11 mouse cellular contexts compared by ENCODE assay signal in genomic region chr13:69538327-69538726, GRCm38 (mm10). TPM values are rescaled to one million over a fixed set of nuclear protein-coding genes. Genes with fewer than 3 reads are reported as not detected.
DNase-seq lines count a peak whose midpoint lies in the region; ATAC-seq lines count a peak whose summit lies in the region.
"Had no signal": no experiment of that assay in that cellular context is flagged by ENCODE, and none has a peak within 500 bp of the region (broad histone marks: within the 10 kb centered on the region; RNA-seq: fewer than 3 reads in every experiment).

No protein-coding gene starts in this region.

- H3K4me3 ChIP-seq in hindbrain, embryonic 13.5 days, result no peak overlapping the region
- no peak overlapping the region for H3K4me3 ChIP-seq in hindbrain, embryonic 16.5 days (ENCODE audit: low read length)
- H3K4me3 ChIP-seq in limb, embryonic 12.5 days (replicated peaks), result no peak overlapping the region
- H3K4me3 ChIP-seq: kidney, embryonic 15.5 days; midbrain, embryonic 12.5 days had no signal

- 36% methylated on average over 4 of the region's 4 CpGs for WGBS in hindbrain, embryonic 13.5 days
- WGBS in hindbrain, embryonic 16.5 days, result 31% methylated on average over 4 of the region's 4 CpGs
- 20% methylated on average over 4 of the region's 4 CpGs for WGBS in limb, embryonic 12.5 days

- H3K36me3 ChIP-seq in hindbrain, embryonic 13.5 days, result no peaks in the 10 kb centered on the region
- H3K36me3 ChIP-seq in hindbrain, embryonic 16.5 days (ENCODE audit: control insufficient read depth, insufficient read depth, low read length), result no peaks in the 10 kb centered on the region
- no peaks in the 10 kb centered on the region for H3K36me3 ChIP-seq in limb, embryonic 12.5 days
- H3K36me3 ChIP-seq: kidney, embryonic 15.5 days; midbrain, embryonic 12.5 days had no signal

- peaks cover 52% of the 10 kb centered on the region for H3K4me1 ChIP-seq in hindbrain, embryonic 13.5 days (replicated peaks)
- H3K4me1 ChIP-seq in hindbrain, embryonic 16.5 days (ENCODE audit: control insufficient read depth, insufficient read depth, low read depth, low read length), result peaks cover 13% of the 10 kb centered on the region
- H3K4me1 ChIP-seq in limb, embryonic 12.5 days (replicated peaks), result peaks cover 37% of the 10 kb centered on the region

- no peak overlapping the region for H3K4me2 ChIP-seq in hindbrain, embryonic 13.5 days
- no peak overlapping the region for H3K4me2 ChIP-seq in hindbrain, embryonic 16.5 days (ENCODE audit: low read length)
- 0 out of 2 replicates have a peak overlapping the region, but pooled peaks have one; percentile 10 for H3K4me2 ChIP-seq in limb, embryonic 12.5 days
- H3K4me2 ChIP-seq: kidney, embryonic 15.5 days; midbrain, embryonic 12.5 days had no signal

- peak; percentile 60 for DNase-seq in ZHBTc4 (ENCODE audit: low read depth, low spot score)
- peak; percentile 29 for DNase-seq in c-Kit-positive CD71-positive TER-119-negative erythroid progenitor cells, embryonic 14.5 days (ENCODE audit: low read depth)
- no peak for DNase-seq in spleen, adult 18-20 months
- DNase-seq in layer of hippocampus, postnatal 25 days (ENCODE audit: extremely low spot score in 1 of 2, low spot score in 1 of 2), result no peak
- DNase-seq in left cerebral cortex, postnatal 4 days, result no peak
- DNase-seq: cerebellum, postnatal 25 days had no signal

- ATAC-seq in hindbrain, embryonic 13.5 days (ENCODE audit: low FRiP score), result no peak
- ATAC-seq in hindbrain, embryonic 16.5 days, result no peak
- no peak for ATAC-seq in limb, embryonic 12.5 days (ENCODE audit: insufficient number of reproducible peaks, insufficient read depth, low FRiP score, low TSS enrichment, low read depth)

- H3K9me3 ChIP-seq in hindbrain, embryonic 13.5 days, result no peaks in the 10 kb centered on the region
- no peaks in the 10 kb centered on the region for H3K9me3 ChIP-seq in hindbrain, embryonic 16.5 days (ENCODE audit: control insufficient read depth, low read length)
- H3K9me3 ChIP-seq in limb, embryonic 12.5 days, result no peaks in the 10 kb centered on the region
- H3K9me3 ChIP-seq: kidney, embryonic 15.5 days; midbrain, embryonic 12.5 days had no signal

- H3K27me3 ChIP-seq in hindbrain, embryonic 13.5 days, result no peaks in the 10 kb centered on the region
- no peaks in the 10 kb centered on the region for H3K27me3 ChIP-seq in hindbrain, embryonic 16.5 days (replicated peaks; ENCODE audit: control insufficient read depth, insufficient read depth, low read length)
- no peaks in the 10 kb centered on the region for H3K27me3 ChIP-seq in limb, embryonic 12.5 days
- H3K27me3 ChIP-seq: kidney, embryonic 15.5 days had no signal

- intact Hi-C loops in left cerebral cortex, postnatal 4 days (cut with DNase I), result no loop called here

- 0 out of 2 replicates have a peak overlapping the region, but pooled peaks have one; percentile 8 for H3K9ac ChIP-seq in hindbrain, embryonic 13.5 days
- no peak overlapping the region for H3K9ac ChIP-seq in hindbrain, embryonic 16.5 days (ENCODE audit: low read depth, low read length)
- no peak overlapping the region for H3K9ac ChIP-seq in limb, embryonic 12.5 days (replicated peaks)
- H3K9ac ChIP-seq: kidney, embryonic 15.5 days; midbrain, embryonic 12.5 days had no signal

- peak overlapping the region; percentile 58; the same call in 1 of the 2 replicates for H3K27ac ChIP-seq in hindbrain, embryonic 13.5 days
- H3K27ac ChIP-seq in hindbrain, embryonic 16.5 days (ENCODE audit: low read depth, low read length), result no peak overlapping the region
- H3K27ac ChIP-seq in limb, embryonic 12.5 days, result no peak overlapping the region
- H3K27ac ChIP-seq: kidney, embryonic 15.5 days; midbrain, embryonic 12.5 days had no signal

RNA-seq across cellular contexts. Expression of gene Tent4a, which starts 3.9 kb away (rescaled TPM):
- polyA plus RNA-seq in hindbrain, embryonic 13.5 days (2015; fragmentation: Nextera tagmentation; extraction: Ambion mirVana), result 6.2 and 6.6 TPM in 2 replicates
- polyA plus RNA-seq in hindbrain, embryonic 16.5 days (2015; fragmentation: Nextera tagmentation; extraction: Ambion mirVana), result 5.7 and 6.4 TPM in 2 replicates
- polyA plus RNA-seq in limb, embryonic 12.5 days (2016; fragmentation: Nextera tagmentation; extraction: Ambion mirVana), result 6.3 and 7.3 TPM in 2 replicates
- total RNA-seq in layer of hippocampus, postnatal 25 days (2021), result 10 to 100 TPM; 42.3 to 43.9 TPM
- 10 to 100 TPM; 49.2 to 49.7 TPM for total RNA-seq in left cerebral cortex, postnatal 4 days (2021)

RNA-seq across cellular contexts. Expression of gene Nsun2, which starts 4.8 kb away (rescaled TPM):
- polyA plus RNA-seq in hindbrain, embryonic 13.5 days (2015; fragmentation: Nextera tagmentation; extraction: Ambion mirVana), result 75.2 and 77.6 TPM in 2 replicates
- polyA plus RNA-seq in hindbrain, embryonic 16.5 days (2015; fragmentation: Nextera tagmentation; extraction: Ambion mirVana), result 73.8 and 77.7 TPM in 2 replicates
- 130 and 131 TPM in 2 replicates for polyA plus RNA-seq in limb, embryonic 12.5 days (2016; fragmentation: Nextera tagmentation; extraction: Ambion mirVana)
- 10 to 100 TPM; 80.5 to 85.3 TPM for total RNA-seq in layer of hippocampus, postnatal 25 days (2021)
- 10 to 100 TPM; 84.5 to 89.7 TPM for total RNA-seq in left cerebral cortex, postnatal 4 days (2021)

Comparison
In these comparisons a context has a peak if more than half of its experiments do, and no peak if none do; other contexts are left out.
1. DNase-seq: peak in ZHBTc4 (single experiment) and c-Kit-positive CD71-positive TER-119-negative erythroid progenitor cells, embryonic 14.5 days (single experiment); none in spleen, adult 18-20 months (0 of 2), layer of hippocampus, postnatal 25 days (0 of 2) and left cerebral cortex, postnatal 4 days (single experiment).